Mouse (Mus musculus): ENCODE data around the gene Ikzf1. TPM values are rescaled to one million over a fixed set of nuclear protein-coding genes. Genes with fewer than 3 reads are reported as not detected.

Gene Ikzf1
- polyA plus RNA-seq, 1 experiment = 15.1 TPM

GRCm38 (mm10) chr11:11808820-11809403, 124.1 kb downstream of the Ikzf1 start, which contains the start of gene Fignl1:
Gene Fignl1, minus strand, starts transcription at chr11:11808962.
- no peak for DNase-seq (ENCODE audit: low read depth)

GRCm38 (mm10) chr11:11809404-11810175, 124.8 kb downstream of the Ikzf1 start:
- no peak for DNase-seq (ENCODE audit: low read depth)

DNA sequence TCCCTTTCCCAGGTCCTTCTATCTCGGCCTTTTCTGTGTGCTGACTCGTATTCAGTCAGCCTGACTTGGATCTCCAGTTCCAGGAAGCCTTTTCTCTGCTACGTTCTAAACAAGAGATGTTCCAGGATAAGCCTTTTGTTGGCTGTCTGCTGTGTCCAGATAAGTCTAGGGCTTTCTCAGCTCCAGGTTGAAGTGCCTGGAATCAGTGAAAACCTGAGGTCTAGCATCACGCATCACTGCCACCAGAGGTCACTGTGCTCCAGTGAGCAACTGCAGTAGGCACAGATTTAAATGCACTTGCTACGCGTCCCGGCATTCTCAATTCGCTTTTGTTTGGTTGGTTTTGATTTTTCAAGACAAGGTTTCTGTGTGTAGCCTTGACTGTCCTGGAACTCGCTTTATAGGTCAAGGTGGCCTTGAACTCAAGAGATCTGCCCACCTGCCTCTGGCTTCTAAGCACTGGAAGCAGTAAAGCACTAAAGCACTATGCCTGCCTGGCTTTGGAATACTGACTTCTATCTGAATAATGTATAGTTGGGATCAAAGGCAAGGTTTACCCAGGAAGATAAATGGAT, 127.2 kb downstream of the Ikzf1 start:
- no peak for DNase-seq (ENCODE audit: low read depth)

DNA sequence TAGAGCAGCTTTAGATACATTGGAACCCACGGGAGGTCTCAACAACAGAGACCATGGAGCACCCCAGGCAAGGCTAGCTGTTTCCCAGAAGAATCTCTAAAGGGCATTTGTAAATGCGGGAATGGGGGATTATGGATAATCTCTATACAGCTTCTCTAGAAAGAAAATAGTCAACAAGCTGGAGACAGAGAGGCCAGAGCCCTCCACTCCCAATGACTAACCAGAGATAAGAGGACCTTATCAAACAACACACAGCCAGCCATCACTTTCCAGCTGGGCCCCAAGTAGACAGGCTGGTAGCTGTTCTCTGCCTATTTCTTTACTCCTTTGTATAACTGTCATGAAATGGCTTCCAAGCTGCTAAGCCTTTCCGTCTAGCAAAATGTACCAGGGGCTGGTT, 130.9 kb downstream of the Ikzf1 start:
- DNase-seq (ENCODE audit: low read depth) = no peak

DNA sequence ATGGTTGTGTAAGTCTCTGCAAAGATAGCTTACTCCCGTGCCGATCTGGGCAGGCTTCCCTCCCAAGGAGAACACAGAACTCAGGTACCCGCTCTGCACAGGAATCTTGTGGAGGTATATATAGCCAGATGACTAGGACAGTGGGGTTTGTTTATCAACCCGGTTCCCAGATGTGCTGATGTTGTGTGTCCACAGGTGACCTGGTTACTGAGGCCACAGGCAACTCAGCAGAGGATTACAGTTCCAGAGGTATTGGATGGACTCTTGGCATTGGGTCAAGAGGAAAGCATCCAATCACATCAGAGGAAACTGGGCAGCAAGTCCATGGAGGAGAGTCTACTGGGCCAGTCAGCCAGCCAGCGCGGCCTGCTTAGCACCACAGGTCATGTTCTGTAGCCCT, 134.0 kb downstream of the Ikzf1 start:
- no peak for DNase-seq (ENCODE audit: low read depth)

- no peak for DNase-seq (ENCODE audit: low read depth)
Measured at GRCm38 (mm10) chr11:11819206-11819605, 134.4 kb downstream of the Ikzf1 start.

- no peak for DNase-seq (ENCODE audit: low read depth)
Measured at GRCm38 (mm10) chr11:11820251-11820650, 135.4 kb downstream of the Ikzf1 start.

DNA sequence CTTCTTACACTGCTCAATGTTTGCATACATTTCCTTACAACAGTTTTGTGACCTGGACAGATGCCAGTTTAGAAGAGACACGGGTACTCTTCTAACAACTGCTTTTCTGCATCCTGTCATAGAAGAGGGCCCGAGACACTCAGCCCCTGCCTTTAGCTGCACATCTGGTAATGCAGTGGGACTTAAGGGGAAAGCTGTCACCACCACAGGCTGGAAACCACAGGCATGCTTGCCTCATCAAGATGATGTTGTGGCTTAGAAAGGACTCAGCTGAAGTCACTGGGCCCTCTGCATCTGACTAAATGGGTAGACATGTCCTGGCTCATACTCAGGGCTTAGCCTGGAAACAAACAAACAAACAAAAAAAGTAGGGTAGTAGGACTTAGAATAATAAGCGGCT, 135.9 kb downstream of the Ikzf1 start:
- no peak for DNase-seq (ENCODE audit: low read depth)

GRCm38 (mm10) chr11:11821387-11821975, 136.7 kb downstream of the Ikzf1 start:
- DNase-seq (ENCODE audit: low read depth) = no peak

Other genes starting within 250 kb of the Ikzf1 start
- 0.76 TPM in 1 of 2 replicates, not detected in the other for gene Spata48, start 222.9 kb upstream of the Ikzf1 start, polyA plus RNA-seq (2012; rRNA removed)
- gene Zpbp, start 222.6 kb upstream of the Ikzf1 start, polyA plus RNA-seq (2012; rRNA removed) = 0.47 and 0.53 TPM in 2 replicates
- gene 4930512M02Rik, start 57.2 kb upstream of the Ikzf1 start, polyA plus RNA-seq (2012; rRNA removed) = not detected in 2 replicates
- gene Fignl1, start 124.0 kb downstream of the Ikzf1 start, polyA plus RNA-seq (2012; rRNA removed) = 0.67 and 1.6 TPM in 2 replicates
- 0.69 and 1.7 TPM in 2 replicates for gene Ddc, start 213.1 kb downstream of the Ikzf1 start, polyA plus RNA-seq (2012; rRNA removed)